In genomic region chr13:101547365-101547764, GRCm38 (mm10) we compare ENCODE assay signal across 24 mouse cellular contexts.
DNase-seq lines count a peak whose midpoint lies in the region; ATAC-seq and TF ChIP-seq lines count a peak whose summit lies in the region.
"Had no signal": no experiment of that assay in that cellular context is flagged by ENCODE, and none has a peak within 500 bp of the region (broad histone marks: within the 10 kb centered on the region; RNA-seq: fewer than 3 reads in every experiment).

No protein-coding gene starts in this region.

- no peak for TF ChIP-seq CTCF in lung, embryonic 14.5 days (IDR thresholded peaks at IDR 0.05; ENCODE audit: low read depth)
- TF ChIP-seq CTCF in liver, postnatal 0 days (IDR thresholded peaks at IDR 0.05; ENCODE audit: low read depth), result no peak

- WGBS in lung, embryonic 14.5 days, result 71% methylated on average over 2 of the region's 2 CpGs
- WGBS in liver, embryonic 11.5 days, result 56% methylated on average over 2 of the region's 2 CpGs
- WGBS in liver, postnatal 0 days (ENCODE audit: insufficient replicate concordance), result 55% methylated on average over 2 of the region's 2 CpGs

- no peaks in the 10 kb centered on the region for H3K9me3 ChIP-seq in lung, embryonic 14.5 days (ENCODE audit: low read depth, low read length)
- no peaks in the 10 kb centered on the region for H3K9me3 ChIP-seq in liver, embryonic 11.5 days (ENCODE audit: control insufficient read depth, low read length)
- H3K9me3 ChIP-seq in liver, postnatal 0 days (ENCODE audit: low read length), result no peaks in the 10 kb centered on the region
- H3K9me3 ChIP-seq: embryonic facial prominence, embryonic 15.5 days; forebrain, embryonic 10.5 days; kidney, embryonic 15.5 days; limb, embryonic 12.5 days; midbrain, embryonic 10.5 days; neural tube, embryonic 15.5 days; stomach, embryonic 15.5 days had no signal

- H3K4me1 ChIP-seq in lung, embryonic 14.5 days (ENCODE audit: insufficient read depth), result no peaks in the 10 kb centered on the region
- peaks cover 53% of the 10 kb centered on the region for H3K4me1 ChIP-seq in liver, embryonic 11.5 days (replicated peaks; ENCODE audit: control insufficient read depth, insufficient read depth, low read length)
- H3K4me1 ChIP-seq in liver, postnatal 0 days (ENCODE audit: insufficient read depth), result peaks cover 45% of the 10 kb centered on the region
- H3K4me1 ChIP-seq: kidney, embryonic 15.5 days; neural tube, embryonic 15.5 days; stomach, embryonic 15.5 days had no signal

- no peak for DNase-seq in lung, embryonic 14.5 days
- DNase-seq in lung, postnatal 36 days, result no peak
- no peak for DNase-seq in liver, embryonic 11.5 days (ENCODE audit: low spot score)
- no peak for DNase-seq in liver, postnatal 0 days
- DNase-seq in Muller cell, postnatal 12 days (ENCODE audit: inconsistent ontology term), result no peak
- DNase-seq in urinary bladder, postnatal 36 days (ENCODE audit: low spot score in 2 of 2), result no peak
- no peak for DNase-seq in cerebellum, adult 11 months
- DNase-seq: B cell, adult 2 months; cerebellum, adult 2 months; gastrocnemius, postnatal 25 days; heart, adult 2 months; kidney, adult 11 months; kidney, postnatal 36 days; lung, adult 2 months had no signal

- no peak overlapping the region for H3K4me3 ChIP-seq in lung, embryonic 14.5 days (ENCODE audit: low read depth, low read length)
- no peak overlapping the region for H3K4me3 ChIP-seq in liver, embryonic 11.5 days (ENCODE audit: low read depth, low read length)
- no peak overlapping the region for H3K4me3 ChIP-seq in liver, postnatal 0 days (ENCODE audit: low read depth, low read length)
- H3K4me3 ChIP-seq: embryonic facial prominence, embryonic 15.5 days; forebrain, embryonic 10.5 days; heart, adult 2 months; kidney, embryonic 15.5 days; limb, embryonic 12.5 days; midbrain, embryonic 10.5 days; neural tube, embryonic 15.5 days; stomach, embryonic 15.5 days had no signal

- H3K4me2 ChIP-seq in lung, embryonic 14.5 days, result no peak overlapping the region
- no peak overlapping the region; the same call in 1 of the 2 replicates for H3K4me2 ChIP-seq in liver, embryonic 11.5 days
- H3K4me2 ChIP-seq in liver, postnatal 0 days (ENCODE audit: low read depth, low read length), result peak overlapping the region; percentile 56
- H3K4me2 ChIP-seq: limb, embryonic 12.5 days; neural tube, embryonic 15.5 days; stomach, embryonic 15.5 days had no signal

- no peak for ATAC-seq in lung, embryonic 14.5 days (ENCODE audit: insufficient read depth)
- ATAC-seq in activated CD4-positive, CD25-positive, alpha-beta regulatory T cell, adult 4 months, result peak; percentile 29
- no peak for ATAC-seq in liver, embryonic 11.5 days (replicated peaks; ENCODE audit: low FRiP score)
- ATAC-seq in liver, postnatal 0 days, result no peak
- ATAC-seq: forebrain, embryonic 16.5 days; midbrain, embryonic 16.5 days had no signal

- no peak overlapping the region for H3K9ac ChIP-seq in lung, embryonic 14.5 days
- no peak overlapping the region for H3K9ac ChIP-seq in liver, embryonic 11.5 days (ENCODE audit: low read depth, low read length)
- H3K9ac ChIP-seq in liver, postnatal 0 days (replicated peaks), result 0 out of 2 replicates have a peak overlapping the region, but pooled peaks have one; percentile 30
- H3K9ac ChIP-seq: embryonic facial prominence, embryonic 15.5 days; kidney, embryonic 15.5 days; limb, embryonic 12.5 days; neural tube, embryonic 15.5 days; stomach, embryonic 15.5 days had no signal

- H3K27ac ChIP-seq in lung, embryonic 14.5 days (ENCODE audit: low read depth), result 0 out of 2 replicates have a peak overlapping the region, but pooled peaks have one; percentile 18
- H3K27ac ChIP-seq in liver, embryonic 11.5 days (ENCODE audit: low read depth, low read length), result peak overlapping the region; percentile 48; the same call in 1 of the 2 replicates
- peak overlapping the region; percentile 92 for H3K27ac ChIP-seq in liver, postnatal 0 days (ENCODE audit: low read depth)
- H3K27ac ChIP-seq: forebrain, embryonic 10.5 days; heart, adult 2 months; kidney, embryonic 15.5 days; limb, embryonic 12.5 days; midbrain, embryonic 10.5 days; neural tube, embryonic 15.5 days; stomach, embryonic 15.5 days had no signal

- no peaks in the 10 kb centered on the region for H3K27me3 ChIP-seq in lung, embryonic 14.5 days (ENCODE audit: insufficient read depth, low read length)
- H3K27me3 ChIP-seq in liver, embryonic 11.5 days (replicated peaks; ENCODE audit: control insufficient read depth, insufficient read depth, low read length), result no peaks in the 10 kb centered on the region
- no peaks in the 10 kb centered on the region for H3K27me3 ChIP-seq in liver, postnatal 0 days (ENCODE audit: insufficient read depth, low read length)
- H3K27me3 ChIP-seq: embryonic facial prominence, embryonic 15.5 days; kidney, embryonic 15.5 days; limb, embryonic 12.5 days; neural tube, embryonic 15.5 days; stomach, embryonic 15.5 days had no signal

- no peaks in the 10 kb centered on the region for H3K36me3 ChIP-seq in lung, embryonic 14.5 days (ENCODE audit: insufficient read depth)
- no peaks in the 10 kb centered on the region for H3K36me3 ChIP-seq in liver, embryonic 11.5 days (ENCODE audit: control insufficient read depth, insufficient read depth, low read length)
- no peaks in the 10 kb centered on the region for H3K36me3 ChIP-seq in liver, postnatal 0 days (replicated peaks; ENCODE audit: insufficient read depth, low read length)
- H3K36me3 ChIP-seq: embryonic facial prominence, embryonic 15.5 days; forebrain, embryonic 10.5 days; kidney, embryonic 15.5 days; limb, embryonic 12.5 days; midbrain, embryonic 10.5 days; neural tube, embryonic 15.5 days; stomach, embryonic 15.5 days had no signal

- TF ChIP-seq EP300 in liver, postnatal 0 days (IDR thresholded peaks at IDR 0.05; ENCODE audit: low read depth), result no peak

Comparison
In these comparisons a context has a peak if more than half of its experiments do, and no peak if none do; other contexts are left out.
1. H3K27ac ChIP-seq: peak in every context shown above with its lines; median percentile 92 in liver, postnatal 0 days; 48 in liver, embryonic 11.5 days; 18 in lung, embryonic 14.5 days.